Mouse (Mus musculus): ENCODE data around the gene Sgcd. TPM values are rescaled to one million over a fixed set of nuclear protein-coding genes. Genes with fewer than 3 reads are reported as not detected.

Gene Sgcd
- polyA plus RNA-seq, 1 experiment from 2014 or later: 3.1 TPM

- Histone ChIP-seq H3K4me3 (ENCODE audit: low read length) (no peak overlapping the region), H3K27me3 (ENCODE audit: control insufficient read depth, insufficient read depth, low read length) (no peaks in the 10 kb centered on the region), H3K27ac (ENCODE audit: low read depth, low read length) (no peak overlapping the region), H3K9me3 (ENCODE audit: control insufficient read depth, low read length) (no peaks in the 10 kb centered on the region), H3K4me1 (ENCODE audit: control insufficient read depth, insufficient read depth, low read length) (no peaks in the 10 kb centered on the region), H3K36me3 (ENCODE audit: control insufficient read depth, insufficient read depth, low read length) (no peaks in the 10 kb centered on the region), H3K9ac (ENCODE audit: low read depth, low read length) (no peak overlapping the region), H3K4me2 (replicated peaks; ENCODE audit: low read depth, low read length) (no peak overlapping the region)
- no peak; the same call in 1 of the 2 replicates for ATAC-seq (ENCODE audit: low FRiP score, low TSS enrichment)
- 65% methylated on average over 2 of the region's 2 CpGs for WGBS
Observed at GRCm38 (mm10) chr11:47742806-47743205, 246.0 kb downstream of the Sgcd start.

- 79% methylated on average over 8 of the region's 8 CpGs for WGBS
- Histone ChIP-seq H3K4me1 (ENCODE audit: control insufficient read depth, insufficient read depth, low read length) (no peaks in the 10 kb centered on the region), H3K9me3 (ENCODE audit: control insufficient read depth, low read length) (no peaks in the 10 kb centered on the region), H3K4me2 (replicated peaks; ENCODE audit: low read depth, low read length) (no peak overlapping the region), H3K9ac (ENCODE audit: low read depth, low read length) (no peak overlapping the region), H3K27me3 (ENCODE audit: control insufficient read depth, insufficient read depth, low read length) (no peaks in the 10 kb centered on the region), H3K36me3 (ENCODE audit: control insufficient read depth, insufficient read depth, low read length) (no peaks in the 10 kb centered on the region), H3K27ac (ENCODE audit: low read depth, low read length) (no peak overlapping the region), H3K4me3 (ENCODE audit: low read length) (no peak overlapping the region)
- no peak for ATAC-seq (ENCODE audit: low FRiP score, low TSS enrichment)
Observed at GRCm38 (mm10) chr11:47704930-47705787, 283.6 kb downstream of the Sgcd start.

GRCm38 (mm10) chr11:47695611-47696010, 293.2 kb downstream of the Sgcd start:
- no peaks in the 10 kb centered on the region for H3K4me1 ChIP-seq (ENCODE audit: control insufficient read depth, insufficient read depth, low read length)
- H3K27ac ChIP-seq (ENCODE audit: low read depth, low read length): no peak overlapping the region
- no peak overlapping the region for H3K4me2 ChIP-seq (replicated peaks; ENCODE audit: low read depth, low read length)
- no peaks in the 10 kb centered on the region for H3K9me3 ChIP-seq (ENCODE audit: control insufficient read depth, low read length)
- H3K27me3 ChIP-seq (ENCODE audit: control insufficient read depth, insufficient read depth, low read length): no peaks in the 10 kb centered on the region
- 52% methylated on average over 1 of the region's 1 CpGs for WGBS
- no peaks in the 10 kb centered on the region for H3K36me3 ChIP-seq (ENCODE audit: control insufficient read depth, insufficient read depth, low read length)
- H3K9ac ChIP-seq (ENCODE audit: low read depth, low read length): no peak overlapping the region
- ATAC-seq (ENCODE audit: low FRiP score, low TSS enrichment): no peak
- no peak overlapping the region for H3K4me3 ChIP-seq (ENCODE audit: low read length)

- no peak overlapping the region for H3K9ac ChIP-seq (ENCODE audit: low read depth, low read length)
- no peaks in the 10 kb centered on the region for H3K4me1 ChIP-seq (ENCODE audit: control insufficient read depth, insufficient read depth, low read length)
- no peaks in the 10 kb centered on the region for H3K36me3 ChIP-seq (ENCODE audit: control insufficient read depth, insufficient read depth, low read length)
- no peak overlapping the region for H3K4me3 ChIP-seq (ENCODE audit: low read length)
- no peaks in the 10 kb centered on the region for H3K27me3 ChIP-seq (ENCODE audit: control insufficient read depth, insufficient read depth, low read length)
- H3K27ac ChIP-seq (ENCODE audit: low read depth, low read length): no peak overlapping the region
- H3K4me2 ChIP-seq (replicated peaks; ENCODE audit: low read depth, low read length): no peak overlapping the region
- WGBS: 0% methylated on average over 1 of the region's 1 CpGs
- H3K9me3 ChIP-seq (ENCODE audit: control insufficient read depth, low read length): no peaks in the 10 kb centered on the region
- no peak for ATAC-seq (ENCODE audit: low FRiP score, low TSS enrichment)
Observed at GRCm38 (mm10) chr11:47658135-47658534, 330.6 kb downstream of the Sgcd start.

- no peak for ATAC-seq (ENCODE audit: low FRiP score, low TSS enrichment)
Observed at GRCm38 (mm10) chr11:47645911-47646310, 342.9 kb downstream of the Sgcd start.

GRCm38 (mm10) chr11:47641567-47642259, 347.1 kb downstream of the Sgcd start:
- no peaks in the 10 kb centered on the region for H3K9me3 ChIP-seq (ENCODE audit: control insufficient read depth, low read length)

More at GRCm38 (mm10) chr11:47645911-47646310, 342.9 kb downstream of the Sgcd start:
- Histone ChIP-seq H3K4me2 (replicated peaks; ENCODE audit: low read depth, low read length) (no peak overlapping the region), H3K9me3 (ENCODE audit: control insufficient read depth, low read length) (no peaks in the 10 kb centered on the region), H3K36me3 (ENCODE audit: control insufficient read depth, insufficient read depth, low read length) (no peaks in the 10 kb centered on the region), H3K9ac (ENCODE audit: low read depth, low read length) (no peak overlapping the region), H3K27me3 (ENCODE audit: control insufficient read depth, insufficient read depth, low read length) (no peaks in the 10 kb centered on the region), H3K4me1 (ENCODE audit: control insufficient read depth, insufficient read depth, low read length) (no peaks in the 10 kb centered on the region), H3K27ac (ENCODE audit: low read depth, low read length) (no peak overlapping the region), H3K4me3 (ENCODE audit: low read length) (no peak overlapping the region)

GRCm38 (mm10) chr11:47640556-47640955, 348.2 kb downstream of the Sgcd start:
- H3K27me3 ChIP-seq (ENCODE audit: control insufficient read depth, insufficient read depth, low read length): no peaks in the 10 kb centered on the region
- H3K4me3 ChIP-seq (ENCODE audit: low read length): no peak overlapping the region
- no peak overlapping the region for H3K4me2 ChIP-seq (replicated peaks; ENCODE audit: low read depth, low read length)
- no peaks in the 10 kb centered on the region for H3K9me3 ChIP-seq (ENCODE audit: control insufficient read depth, low read length)
- H3K36me3 ChIP-seq (ENCODE audit: control insufficient read depth, insufficient read depth, low read length): no peaks in the 10 kb centered on the region
- 38% methylated on average over 1 of the region's 1 CpGs for WGBS
- no peak for ATAC-seq (ENCODE audit: low FRiP score, low TSS enrichment)
- H3K9ac ChIP-seq (ENCODE audit: low read depth, low read length): no peak overlapping the region
- no peak overlapping the region for H3K27ac ChIP-seq (ENCODE audit: low read depth, low read length)
- no peaks in the 10 kb centered on the region for H3K4me1 ChIP-seq (ENCODE audit: control insufficient read depth, insufficient read depth, low read length)

More at GRCm38 (mm10) chr11:47641567-47642259, 347.1 kb downstream of the Sgcd start:
- Histone ChIP-seq H3K9ac (ENCODE audit: low read depth, low read length) (no peak overlapping the region), H3K27ac (ENCODE audit: low read depth, low read length) (no peak overlapping the region), H3K36me3 (ENCODE audit: control insufficient read depth, insufficient read depth, low read length) (no peaks in the 10 kb centered on the region), H3K4me1 (ENCODE audit: control insufficient read depth, insufficient read depth, low read length) (no peaks in the 10 kb centered on the region), H3K4me2 (replicated peaks; ENCODE audit: low read depth, low read length) (no peak overlapping the region), H3K4me3 (ENCODE audit: low read length) (no peak overlapping the region), H3K27me3 (ENCODE audit: control insufficient read depth, insufficient read depth, low read length) (no peaks in the 10 kb centered on the region)
- no peak for ATAC-seq (ENCODE audit: low FRiP score, low TSS enrichment)
- whole genome bisulfite sequencing: 54% methylated on average over 2 of the region's 2 CpGs

GRCm38 (mm10) chr11:47630186-47630585, 358.6 kb downstream of the Sgcd start:
- no peak overlapping the region for H3K4me3 ChIP-seq (ENCODE audit: low read length)
- no peak overlapping the region for H3K9ac ChIP-seq (ENCODE audit: low read depth, low read length)
- H3K27me3 ChIP-seq (ENCODE audit: control insufficient read depth, insufficient read depth, low read length): no peaks in the 10 kb centered on the region
- no peaks in the 10 kb centered on the region for H3K9me3 ChIP-seq (ENCODE audit: control insufficient read depth, low read length)
- no peaks in the 10 kb centered on the region for H3K36me3 ChIP-seq (ENCODE audit: control insufficient read depth, insufficient read depth, low read length)
- no peaks in the 10 kb centered on the region for H3K4me1 ChIP-seq (ENCODE audit: control insufficient read depth, insufficient read depth, low read length)
- 86% methylated on average over 2 of the region's 2 CpGs for WGBS
- ATAC-seq (ENCODE audit: low FRiP score, low TSS enrichment): no peak
- H3K4me2 ChIP-seq (replicated peaks; ENCODE audit: low read depth, low read length): no peak overlapping the region
- no peak overlapping the region for H3K27ac ChIP-seq (ENCODE audit: low read depth, low read length)

GRCm38 (mm10) chr11:47609892-47610291, 378.9 kb downstream of the Sgcd start:
- Histone ChIP-seq H3K27me3 (ENCODE audit: control insufficient read depth, insufficient read depth, low read length) (no peaks in the 10 kb centered on the region), H3K27ac (ENCODE audit: low read depth, low read length) (no peak overlapping the region), H3K4me1 (ENCODE audit: control insufficient read depth, insufficient read depth, low read length) (no peaks in the 10 kb centered on the region), H3K4me3 (ENCODE audit: low read length) (no peak overlapping the region), H3K9me3 (ENCODE audit: control insufficient read depth, low read length) (no peaks in the 10 kb centered on the region), H3K9ac (ENCODE audit: low read depth, low read length) (no peak overlapping the region), H3K36me3 (ENCODE audit: control insufficient read depth, insufficient read depth, low read length) (no peaks in the 10 kb centered on the region), H3K4me2 (replicated peaks; ENCODE audit: low read depth, low read length) (no peak overlapping the region)
- ATAC-seq (ENCODE audit: low FRiP score, low TSS enrichment): no peak
- 88% methylated on average over 4 of the region's 4 CpGs for WGBS

All from kidney, embryonic 14.5 days (tissue).